Mouse (Mus musculus) liver, adult 2 months (tissue): ENCODE results near the gene 5730522E02Rik. TPM values are rescaled to one million over a fixed set of nuclear protein-coding genes. Genes with fewer than 3 reads are reported as not detected.

Experiments
- DNase-seq: peaks from one replicate; pipeline ENCODE4 v3.0.0-alpha.2; 2011; ENCODE audit warnings: low read depth, low spot score; ENCODE audit errors: extremely low read depth
- H3K27ac ChIP-seq: fragments of 200-500 bp; replicated peaks from 2 replicates; pipeline ENCODE4 v1.5.1; 2012; ENCODE audit warnings: low read depth, mild to moderate bottlenecking, control low read depth, inconsistent platforms, low read length; ENCODE audit not compliant: insufficient read depth
- H3K27me3 ChIP-seq: fragments of 200-500 bp; 2 replicates; pipeline ENCODE4 v1.6.1; 2012; ENCODE audit warnings: mild to moderate bottlenecking, moderate library complexity, low read length, inconsistent platforms; ENCODE audit not compliant: control insufficient read depth, insufficient read depth
- H3K36me3 ChIP-seq: fragments of 200-500 bp; 2 replicates; pipeline ENCODE4 v1.6.1; 2012; ENCODE audit warnings: low read length, inconsistent platforms; ENCODE audit not compliant: control insufficient read depth, insufficient read depth
- H3K4me1 ChIP-seq: fragments of 200-500 bp; 2 replicates; pipeline ENCODE4 v1.6.1; 2011; ENCODE audit warnings: low read length; ENCODE audit not compliant: control insufficient read depth, insufficient read depth
- H3K4me3 ChIP-seq: fragments of 200-500 bp; 2 replicates; pipeline ENCODE4 v1.5.1; 2011; ENCODE audit warnings: low read depth, mild to moderate bottlenecking, control low read depth, low read length, moderate library complexity; ENCODE audit not compliant: insufficient read depth
- H3K79me2 ChIP-seq: fragments of 200-500 bp; 2 replicates; pipeline ENCODE4 v1.6.1; 2012; ENCODE audit warnings: inconsistent platforms, mild to moderate bottlenecking, low read length, moderate library complexity; ENCODE audit not compliant: control insufficient read depth, insufficient read depth
- H3K9ac ChIP-seq: fragments of 200-500 bp; 2 replicates; pipeline ENCODE4 v1.6.1; 2012; ENCODE audit warnings: low read depth, mild to moderate bottlenecking, control low read depth, inconsistent platforms, low read length
- CTCF ChIP-seq: fragments of 200-500 bp; IDR thresholded peaks from 2 replicates; pipeline ENCODE4 v1.5.1; 2011; ENCODE audit warnings: low read depth, low read length, control low read depth
- POLR2A ChIP-seq: fragments of 200-500 bp; IDR thresholded peaks from 2 replicates; pipeline ENCODE4 v1.6.1; 2011; ENCODE audit warnings: low read length, control low read depth; ENCODE audit not compliant: insufficient read depth; ENCODE audit errors: extremely low read depth
- WGBS: fragments of 180-500 bp; shearing (Covaris S2); methylation state at CpG from one replicate; pipeline ENCODE4 v1.1.7; 2018; 5-methylcytosine and 5-hydroxymethylcytosine counted together
- polyA plus RNA-seq: library from polyadenylated mRNA; depleted of rRNA; stranded (reverse); fragments of >200 nt; gene quantifications from 2 replicates; pipeline ENCODE4 v1.2.3, GENCODE M21; 2012
- total RNA-seq: library from RNA; depleted of rRNA; stranded (reverse); fragments of >200 nt; gene quantifications from 2 replicates; pipeline ENCODE4 v1.2.3, GENCODE M21; 2014

5730522E02Rik gene
- total and polyA plus RNA-seq, 2 experiments: 0.16 to 0.83 TPM

GRCm38 (mm10) chr11:25838451-25838850 lies 372.1 kb downstream of the 5730522E02Rik start:
- Histone ChIP-seq H3K9ac (no peak overlapping the region), H3K4me3 (no peak overlapping the region)
- 18% methylated on average over 1 of the region's 1 CpGs for WGBS

GRCm38 (mm10) chr11:25819789-25820188 lies 390.8 kb downstream of the 5730522E02Rik start:
- Histone ChIP-seq H3K4me3 (no peak overlapping the region), H3K9ac (no peak overlapping the region), H3K27ac (no peak overlapping the region), H3K79me2 (no peaks in the 10 kb centered on the region), H3K27me3 (no peaks in the 10 kb centered on the region), H3K4me1 (no peaks in the 10 kb centered on the region), H3K36me3 (no peaks in the 10 kb centered on the region)
- no peak for DNase-seq
- TF ChIP-seq POLR2A (no peak), CTCF (no peak)

More at GRCm38 (mm10) chr11:25838451-25838850, 372.1 kb downstream of the 5730522E02Rik start:
- Histone ChIP-seq H3K36me3 (no peaks in the 10 kb centered on the region), H3K4me1 (peaks cover 2% of the 10 kb centered on the region; the same call in 1 of the 2 replicates), H3K27ac (no peak overlapping the region), H3K27me3 (no peaks in the 10 kb centered on the region), H3K79me2 (no peaks in the 10 kb centered on the region)
- peak; percentile 91 for DNase-seq
- TF ChIP-seq POLR2A: no peak
- TF ChIP-seq CTCF: no peak

DNA sequence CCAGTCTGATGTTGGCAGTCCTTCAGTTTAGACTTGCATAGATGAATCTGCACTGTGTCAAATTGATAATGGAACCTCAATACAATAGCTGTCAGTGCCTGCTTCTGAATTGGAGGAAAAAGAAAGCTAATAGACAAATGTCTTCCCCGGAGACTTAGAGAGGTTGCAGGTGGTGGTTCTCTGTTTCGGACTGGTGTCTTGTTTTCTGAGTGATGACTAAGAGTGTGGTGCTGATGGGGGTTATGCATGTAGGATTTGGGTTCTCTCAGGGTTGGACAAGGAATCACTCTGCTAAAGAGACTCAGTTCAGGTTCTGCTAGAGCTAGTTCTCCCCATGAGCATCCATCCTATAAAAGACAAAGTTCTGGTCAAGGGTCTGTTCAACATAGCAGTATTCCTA lies 397.1 kb downstream of the 5730522E02Rik start:
- no peak overlapping the region for H3K9ac ChIP-seq
- 86% methylated on average over 2 of the region's 2 CpGs for WGBS
- DNase-seq: no peak
- no peak for TF ChIP-seq POLR2A
- TF ChIP-seq CTCF: no peak
- no peaks in the 10 kb centered on the region for H3K36me3 ChIP-seq
- H3K4me1 ChIP-seq: no peaks in the 10 kb centered on the region
- no peak overlapping the region for H3K4me3 ChIP-seq
- H3K27ac ChIP-seq: no peak overlapping the region
- no peaks in the 10 kb centered on the region for H3K27me3 ChIP-seq
- H3K79me2 ChIP-seq: no peaks in the 10 kb centered on the region

DNA sequence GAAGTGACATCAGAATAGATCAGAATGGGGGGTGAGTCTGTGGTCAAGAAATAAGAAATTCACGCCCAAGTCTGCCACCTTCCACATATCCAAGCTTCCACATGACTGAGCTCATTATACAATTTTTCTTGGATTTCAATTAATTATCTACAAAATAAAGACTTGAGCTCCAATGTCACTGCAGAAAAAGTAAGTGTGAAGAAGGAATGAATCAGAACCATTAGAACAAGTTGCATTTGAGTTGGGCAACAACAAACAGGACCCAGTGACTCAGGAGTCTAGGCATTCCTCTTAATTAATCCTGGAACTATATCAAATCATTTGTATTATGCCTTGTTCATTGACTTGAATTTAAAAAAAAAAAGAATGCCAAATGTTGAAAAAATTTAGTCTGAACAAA lies 422.9 kb downstream of the 5730522E02Rik start:
- Histone ChIP-seq H3K27ac (no peak overlapping the region), H3K4me1 (no peaks in the 10 kb centered on the region), H3K27me3 (no peaks in the 10 kb centered on the region), H3K4me3 (no peak overlapping the region), H3K36me3 (no peaks in the 10 kb centered on the region), H3K9ac (no peak overlapping the region), H3K79me2 (no peaks in the 10 kb centered on the region)
- DNase-seq: no peak
- 94% methylated on average over 1 of the region's 1 CpGs for WGBS
- no peak for TF ChIP-seq CTCF
- no peak for TF ChIP-seq POLR2A

DNA sequence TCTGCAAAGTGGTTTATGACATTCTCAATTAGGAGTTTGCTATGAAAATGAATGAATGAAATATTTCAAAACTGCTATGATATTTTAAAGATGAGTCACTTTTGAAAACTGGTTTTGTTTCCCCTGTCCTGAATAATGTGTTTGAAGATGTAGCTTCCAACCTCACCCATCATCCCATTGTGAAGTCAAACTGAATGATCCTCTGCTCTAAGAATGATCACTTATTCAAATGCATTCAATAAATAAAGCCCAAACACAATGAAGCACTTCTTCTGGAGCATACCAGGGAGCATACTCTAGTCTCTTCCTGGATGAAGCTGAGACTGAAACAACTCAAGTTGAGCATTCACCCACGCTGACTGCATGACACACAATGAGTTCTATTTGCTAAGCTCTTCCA lies 438.3 kb downstream of the 5730522E02Rik start:
- no peak overlapping the region for H3K4me3 ChIP-seq
- no peak for DNase-seq
- no peaks in the 10 kb centered on the region for H3K79me2 ChIP-seq
- no peaks in the 10 kb centered on the region for H3K36me3 ChIP-seq
- H3K27ac ChIP-seq: no peak overlapping the region
- H3K27me3 ChIP-seq: no peaks in the 10 kb centered on the region
- TF ChIP-seq POLR2A (no peak), CTCF (no peak)
- H3K9ac ChIP-seq: no peak overlapping the region
- WGBS: 74% methylated on average over 1 of the region's 1 CpGs
- no peaks in the 10 kb centered on the region for H3K4me1 ChIP-seq

GRCm38 (mm10) chr11:25770991-25771568 lies 439.5 kb downstream of the 5730522E02Rik start:
- no peaks in the 10 kb centered on the region for H3K27me3 ChIP-seq
- no peak for TF ChIP-seq CTCF
- no peak for TF ChIP-seq POLR2A
- H3K4me1 ChIP-seq: no peaks in the 10 kb centered on the region
- H3K9ac ChIP-seq: no peak overlapping the region
- no peak for DNase-seq
- H3K36me3 ChIP-seq: no peaks in the 10 kb centered on the region
- 78% methylated on average over 3 of the region's 3 CpGs for WGBS
- no peak overlapping the region for H3K27ac ChIP-seq
- H3K4me3 ChIP-seq: no peak overlapping the region
- no peaks in the 10 kb centered on the region for H3K79me2 ChIP-seq
